Mouse (Mus musculus): ENCODE measurements around the gene Kcnc2.

DNA sequence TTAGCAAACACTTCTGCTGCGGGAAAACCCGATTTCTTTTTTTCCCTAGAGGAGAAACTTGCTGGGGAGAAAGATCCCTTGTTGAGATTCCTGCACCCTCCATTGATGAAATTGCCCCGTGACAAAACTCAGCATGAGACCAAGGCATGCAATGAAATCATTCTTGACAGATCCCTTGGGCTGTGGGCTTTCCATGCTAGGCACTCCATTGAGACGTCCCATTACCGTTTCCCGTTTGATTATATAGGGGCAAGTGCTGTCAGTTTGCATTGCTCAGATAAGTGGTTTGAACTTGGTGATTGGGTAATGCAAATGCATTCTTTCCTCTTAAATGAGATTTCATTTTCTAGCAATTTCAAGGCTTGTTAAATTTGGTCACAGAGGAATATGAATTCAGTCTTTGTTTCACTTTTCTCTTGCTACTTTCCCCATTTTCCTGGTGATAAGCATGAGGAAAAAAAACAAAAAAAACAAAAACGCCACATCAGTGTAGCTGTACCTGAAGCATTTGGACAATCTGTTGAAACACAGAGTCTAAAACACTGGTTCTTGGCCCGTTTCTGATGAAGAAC lies 123.6 kb downstream of the Kcnc2 start:
- TF ChIP-seq CTCF (IDR thresholded peaks at IDR 0.05; ENCODE audit: extremely low read depth, insufficient read depth, low read length): no peak
- TF ChIP-seq POLR2A (IDR thresholded peaks at IDR 0.05; ENCODE audit: extremely low read depth, insufficient read depth, low read length): no peak
